Mouse (Mus musculus): ENCODE measurements around the gene Midn. TPM values are rescaled to one million over a fixed set of nuclear protein-coding genes. Genes with fewer than 3 reads are reported as not detected.

The Midn gene
- polyA plus RNA-seq, 1 experiment from 2014 or later: 78.2 TPM

DNA sequence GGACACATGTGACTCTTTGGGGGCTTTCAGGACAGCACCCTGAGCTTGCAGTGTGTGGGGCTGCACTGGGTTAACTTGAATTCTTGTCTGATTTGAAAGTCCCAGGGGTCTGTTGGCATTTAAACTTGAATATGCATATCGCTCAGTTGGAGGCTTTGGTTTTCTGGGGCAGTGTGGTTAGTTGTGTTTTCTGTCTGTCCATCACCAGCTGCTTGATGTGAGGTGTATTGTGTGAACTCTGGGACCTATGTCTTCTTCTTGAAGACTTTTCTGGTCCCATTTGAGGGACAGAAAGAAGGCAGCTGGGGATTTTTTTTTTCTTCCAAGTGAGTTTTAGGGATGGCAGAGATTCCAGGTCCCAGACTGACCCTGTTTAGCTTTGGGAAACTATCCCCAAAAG, 59.1 kb downstream of the Midn start:
- 74% methylated on average over 1 of the region's 1 CpGs for whole genome bisulfite sequencing
- Histone ChIP-seq H3K27ac (ENCODE audit: low read depth, low read length) (no peak overlapping the region), H3K36me3 (ENCODE audit: control insufficient read depth, insufficient read depth, low read length) (no peaks in the 10 kb centered on the region), H3K9ac (ENCODE audit: low read length) (no peak overlapping the region), H3K4me1 (ENCODE audit: control insufficient read depth, insufficient read depth, low read length) (peaks cover 12% of the 10 kb centered on the region), H3K9me3 (ENCODE audit: control insufficient read depth, low read length) (no peaks in the 10 kb centered on the region), H3K27me3 (ENCODE audit: control insufficient read depth, insufficient read depth, low read length) (no peaks in the 10 kb centered on the region), H3K4me3 (ENCODE audit: low read depth, low read length) (no peak overlapping the region), H3K4me2 (ENCODE audit: low read depth) (no peak overlapping the region)
- DNase-seq (ENCODE audit: low spot score) (no peak), ATAC-seq (ENCODE audit: insufficient read depth, low FRiP score, low TSS enrichment) (no peak)

DNA sequence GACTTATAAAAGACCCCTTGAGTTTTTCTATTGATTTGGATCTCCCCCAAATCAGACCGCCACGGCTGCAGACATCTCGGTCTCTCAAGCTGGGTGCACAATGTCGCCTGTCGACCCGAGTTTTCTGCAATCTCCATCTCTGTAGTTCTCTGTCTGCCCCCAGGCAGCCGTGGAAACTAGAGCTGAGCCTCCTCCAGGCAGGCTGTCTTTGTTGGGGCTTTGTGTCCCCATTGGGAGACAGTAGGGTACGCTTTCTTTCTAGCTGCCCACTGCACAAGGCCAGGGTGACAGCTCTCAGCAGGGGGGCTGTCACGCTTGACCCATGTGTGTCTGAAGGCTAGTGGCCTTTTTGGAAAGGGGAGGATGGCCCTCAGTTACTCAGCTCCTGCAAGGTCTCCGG, 59.6 kb downstream of the Midn start:
- 51% methylated on average over 10 of the region's 10 CpGs for WGBS
- no peak overlapping the region for H3K9ac ChIP-seq (ENCODE audit: low read length)
- no peak overlapping the region for H3K27ac ChIP-seq (ENCODE audit: low read depth, low read length)
- no peaks in the 10 kb centered on the region for H3K36me3 ChIP-seq (ENCODE audit: control insufficient read depth, insufficient read depth, low read length)
- no peak overlapping the region for H3K4me2 ChIP-seq (ENCODE audit: low read depth)
- no peak overlapping the region for H3K4me3 ChIP-seq (ENCODE audit: low read depth, low read length)
- peaks cover 12% of the 10 kb centered on the region for H3K4me1 ChIP-seq (ENCODE audit: control insufficient read depth, insufficient read depth, low read length)
- DNase-seq (ENCODE audit: low spot score): no peak
- no peak for ATAC-seq (ENCODE audit: insufficient read depth, low FRiP score, low TSS enrichment)
- no peaks in the 10 kb centered on the region for H3K9me3 ChIP-seq (ENCODE audit: control insufficient read depth, low read length)
- no peaks in the 10 kb centered on the region for H3K27me3 ChIP-seq (ENCODE audit: control insufficient read depth, insufficient read depth, low read length)

Other genes starting within 250 kb of the Midn start
- gene Med16, start 239.3 kb upstream of the Midn start, polyA plus RNA-seq (2014; fragmentation: Nextera tagmentation; extraction: Ambion mirVana): 47.7 and 53.6 TPM in 2 replicates
- 14.5 TPM in 1 of 2 replicates, not detected in the other for gene Gm26602, start 237.4 kb upstream of the Midn start, polyA plus RNA-seq (2014; fragmentation: Nextera tagmentation; extraction: Ambion mirVana)
- 0.77 and 0.80 TPM in 2 replicates for gene Kiss1r, start 231.3 kb upstream of the Midn start, polyA plus RNA-seq (2014; fragmentation: Nextera tagmentation; extraction: Ambion mirVana)
- 150 and 156 TPM in 2 replicates for gene R3hdm4, start 227.1 kb upstream of the Midn start, polyA plus RNA-seq (2014; fragmentation: Nextera tagmentation; extraction: Ambion mirVana)
- gene Arid3a, start 221.2 kb upstream of the Midn start, polyA plus RNA-seq (2014; fragmentation: Nextera tagmentation; extraction: Ambion mirVana): 7.0 and 8.5 TPM in 2 replicates
- gene Wdr18, start 188.1 kb upstream of the Midn start, polyA plus RNA-seq (2014; fragmentation: Nextera tagmentation; extraction: Ambion mirVana): 115 TPM in 2 replicates
- gene Grin3b, start 177.6 kb upstream of the Midn start, polyA plus RNA-seq (2014; fragmentation: Nextera tagmentation; extraction: Ambion mirVana): 0.16 and 0.30 TPM in 2 replicates
- gene Tmem259, start 163.9 kb upstream of the Midn start, polyA plus RNA-seq (2014; fragmentation: Nextera tagmentation; extraction: Ambion mirVana): 16.1 and 17.7 TPM in 2 replicates
- 167 and 187 TPM in 2 replicates for gene Cnn2, start 159.7 kb upstream of the Midn start, polyA plus RNA-seq (2014; fragmentation: Nextera tagmentation; extraction: Ambion mirVana)
- gene Abca7, start 151.8 kb upstream of the Midn start, polyA plus RNA-seq (2014; fragmentation: Nextera tagmentation; extraction: Ambion mirVana): 4.3 and 7.0 TPM in 2 replicates
- gene Arhgap45, start 131.6 kb upstream of the Midn start, polyA plus RNA-seq (2014; fragmentation: Nextera tagmentation; extraction: Ambion mirVana): 4.6 and 4.9 TPM in 2 replicates
- gene Polr2e, start 108.5 kb upstream of the Midn start, polyA plus RNA-seq (2014; fragmentation: Nextera tagmentation; extraction: Ambion mirVana): 222 and 234 TPM in 2 replicates
- 540 and 570 TPM in 2 replicates for gene Gpx4, start 101.1 kb upstream of the Midn start, polyA plus RNA-seq (2014; fragmentation: Nextera tagmentation; extraction: Ambion mirVana)
- gene Sbno2, start 42.7 kb upstream of the Midn start, polyA plus RNA-seq (2014; fragmentation: Nextera tagmentation; extraction: Ambion mirVana): 11.3 and 11.9 TPM in 2 replicates
- gene Stk11, start 32.5 kb upstream of the Midn start, polyA plus RNA-seq (2014; fragmentation: Nextera tagmentation; extraction: Ambion mirVana): 22.0 and 23.5 TPM in 2 replicates
- 376 and 386 TPM in 2 replicates for gene Atp5d, start 9.6 kb upstream of the Midn start, polyA plus RNA-seq (2014; fragmentation: Nextera tagmentation; extraction: Ambion mirVana)
- gene Cbarp, start 7.4 kb upstream of the Midn start, polyA plus RNA-seq (2014; fragmentation: Nextera tagmentation; extraction: Ambion mirVana): 11.1 and 11.3 TPM in 2 replicates
- 84.0 and 85.1 TPM in 2 replicates for gene Cirbp, start 17.7 kb downstream of the Midn start, polyA plus RNA-seq (2014; fragmentation: Nextera tagmentation; extraction: Ambion mirVana)
- 8.8 and 10.8 TPM in 2 replicates for gene 1600002K03Rik, start 24.7 kb downstream of the Midn start, polyA plus RNA-seq (2014; fragmentation: Nextera tagmentation; extraction: Ambion mirVana)
- gene Efna2, start 31.2 kb downstream of the Midn start, polyA plus RNA-seq (2014; fragmentation: Nextera tagmentation; extraction: Ambion mirVana): 36.2 and 38.9 TPM in 2 replicates
- 59.6 and 61.8 TPM in 2 replicates for gene Mum1, start 78.2 kb downstream of the Midn start, polyA plus RNA-seq (2014; fragmentation: Nextera tagmentation; extraction: Ambion mirVana)
- 247 and 261 TPM in 2 replicates for gene Ndufs7, start 100.8 kb downstream of the Midn start, polyA plus RNA-seq (2014; fragmentation: Nextera tagmentation; extraction: Ambion mirVana)
- 35.1 and 37.7 TPM in 2 replicates for gene Gamt, start 112.7 kb downstream of the Midn start, polyA plus RNA-seq (2014; fragmentation: Nextera tagmentation; extraction: Ambion mirVana)
- gene Dazap1, start 113.2 kb downstream of the Midn start, polyA plus RNA-seq (2014; fragmentation: Nextera tagmentation; extraction: Ambion mirVana): 49.8 and 51.9 TPM in 2 replicates
- gene Rps15, start 144.2 kb downstream of the Midn start, polyA plus RNA-seq (2014; fragmentation: Nextera tagmentation; extraction: Ambion mirVana): 857 and 860 TPM in 2 replicates
- gene Apc2, start 147.7 kb downstream of the Midn start, polyA plus RNA-seq (2014; fragmentation: Nextera tagmentation; extraction: Ambion mirVana): 81.4 and 81.7 TPM in 2 replicates
- gene 2310011J03Rik, start 172.3 kb downstream of the Midn start, polyA plus RNA-seq (2014; fragmentation: Nextera tagmentation; extraction: Ambion mirVana): 37.3 and 40.5 TPM in 2 replicates
- 2.0 and 2.4 TPM in 2 replicates for gene Pcsk4, start 181.2 kb downstream of the Midn start, polyA plus RNA-seq (2014; fragmentation: Nextera tagmentation; extraction: Ambion mirVana)
- gene Reep6, start 181.7 kb downstream of the Midn start, polyA plus RNA-seq (2014; fragmentation: Nextera tagmentation; extraction: Ambion mirVana): 4.2 and 5.5 TPM in 2 replicates
- 0.17 and 0.27 TPM in 2 replicates for gene Adamtsl5, start 200.1 kb downstream of the Midn start, polyA plus RNA-seq (2014; fragmentation: Nextera tagmentation; extraction: Ambion mirVana)
- gene Plk5, start 208.2 kb downstream of the Midn start, polyA plus RNA-seq (2014; fragmentation: Nextera tagmentation; extraction: Ambion mirVana): 0.17 TPM in 1 of 2 replicates, not detected in the other
- gene Mex3d, start 239.4 kb downstream of the Midn start, polyA plus RNA-seq (2014; fragmentation: Nextera tagmentation; extraction: Ambion mirVana): 12.6 and 15.5 TPM in 2 replicates

All from neural tube, embryonic 11.5 days (tissue).